Comparison of ENCODE assay signal across 8 mouse cellular contexts in the genomic region with DNA sequence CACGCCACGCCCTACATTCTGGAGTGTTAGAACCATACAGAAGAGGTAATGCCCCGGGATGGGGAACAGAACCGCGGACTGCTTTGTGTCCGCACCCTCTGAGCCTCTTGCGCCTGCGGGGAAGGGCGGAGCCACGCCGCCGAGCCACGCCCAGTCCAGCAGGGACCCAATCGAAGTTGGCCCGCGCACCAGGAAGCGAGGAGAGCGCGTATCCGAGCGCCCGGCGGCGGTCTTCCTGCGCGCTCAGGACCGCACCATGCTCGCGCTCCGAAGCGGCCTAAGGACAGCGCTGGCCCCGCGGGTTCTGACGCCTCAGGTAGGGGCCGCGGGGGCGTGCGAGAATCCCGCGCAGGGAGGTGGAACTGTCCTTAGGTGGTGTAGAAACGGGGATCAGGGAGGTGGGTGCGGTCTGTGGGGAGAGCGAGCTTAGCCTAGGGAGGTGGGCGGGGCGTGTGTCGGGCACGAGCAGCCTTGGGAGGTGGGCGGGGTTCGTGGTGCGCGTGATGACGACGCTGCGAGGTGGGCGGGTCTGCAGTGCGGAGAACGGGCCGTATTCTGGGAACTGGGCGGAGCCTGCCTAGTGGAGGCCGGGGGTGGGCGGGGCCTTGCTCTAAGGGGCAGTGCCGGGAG. TPM values are rescaled to one million over a fixed set of nuclear protein-coding genes. Genes with fewer than 3 reads are reported as not detected.
DNase-seq lines count a peak whose midpoint lies in the region; ATAC-seq lines count a peak whose summit lies in the region.

TSS of gene Nipsnap3b (plus strand) at position 149 of the 630 bp plus-strand sequence.

- peak within 1 kb of the TSS; percentile 72 to 86 for H3K27ac ChIP-seq in heart, embryonic 14.5 days (replicated peaks in 1 of 2; ENCODE audit: control insufficient read depth in 1 of 2, insufficient read depth in 1 of 2, low read depth in 2 of 2, low read length in 2 of 2)
- peak within 1 kb of the TSS; percentile 82 for H3K27ac ChIP-seq in liver, embryonic 13.5 days
- peak within 1 kb of the TSS; percentile 79 for H3K27ac ChIP-seq in stomach, embryonic 16.5 days (ENCODE audit: low read length)

- DNase-seq in c-Kit-negative CD71-positive TER-119-positive erythroid progenitor cells, embryonic 14.5 days (ENCODE audit: low read depth, low spot score): peak; percentile 88
- DNase-seq in fibroblast of lung, adult 2 months (ENCODE audit: low read depth): peak; percentile 90
- peak; percentile 98 for DNase-seq in kidney, postnatal 14 days
- peak; percentile 94 for DNase-seq in liver, embryonic 13.5 days
- DNase-seq in neural tube, embryonic 10.5 days (ENCODE audit: extremely low spot score, low spot score): peak; percentile 96

- H3K4me1 ChIP-seq in heart, embryonic 14.5 days (ENCODE audit: control insufficient read depth in 2 of 2, insufficient read depth in 2 of 2, low read length in 2 of 2): peaks cover 2% of the 10 kb centered on the region in 2 experiments; a peak in 2 of 4 replicates
- peaks cover 11% of the 10 kb centered on the region for H3K4me1 ChIP-seq in liver, embryonic 13.5 days (replicated peaks)
- peaks cover 6% of the 10 kb centered on the region; the same call in 1 of the 2 replicates for H3K4me1 ChIP-seq in stomach, embryonic 16.5 days (ENCODE audit: control insufficient read depth, insufficient read depth, low read length)

- no peaks in the 10 kb centered on the region for H3K27me3 ChIP-seq in heart, embryonic 14.5 days (ENCODE audit: control insufficient read depth, insufficient read depth, low read length)
- no peaks in the 10 kb centered on the region for H3K27me3 ChIP-seq in liver, embryonic 13.5 days
- no peaks in the 10 kb centered on the region for H3K27me3 ChIP-seq in stomach, embryonic 16.5 days (ENCODE audit: control insufficient read depth, insufficient read depth, low read length)

- peak within 1 kb of the TSS; percentile 74 for H3K4me2 ChIP-seq in heart, embryonic 14.5 days (ENCODE audit: low read length)
- peak within 1 kb of the TSS; percentile 80 for H3K4me2 ChIP-seq in liver, embryonic 13.5 days
- H3K4me2 ChIP-seq in stomach, embryonic 16.5 days (ENCODE audit: low read depth, low read length): peak within 1 kb of the TSS; percentile 61

- peaks cover 4% of the 10 kb centered on the region for H3K9me3 ChIP-seq in heart, embryonic 14.5 days (ENCODE audit: control insufficient read depth, low read length)
- H3K9me3 ChIP-seq in liver, embryonic 13.5 days (replicated peaks): no peaks in the 10 kb centered on the region
- H3K9me3 ChIP-seq in stomach, embryonic 16.5 days (replicated peaks; ENCODE audit: control insufficient read depth, low read length): peaks cover 5% of the 10 kb centered on the region; the same call in 1 of the 2 replicates

- 1% methylated on average over 63 of the region's 63 CpGs for WGBS in heart, embryonic 14.5 days
- under 1% methylated on average over 63 of the region's 63 CpGs for WGBS in liver, embryonic 13.5 days (ENCODE audit: insufficient replicate concordance)
- under 1% methylated on average over 63 of the region's 63 CpGs for WGBS in stomach, embryonic 16.5 days

- peak within 1 kb of the TSS; percentile 81 for H3K9ac ChIP-seq in heart, embryonic 14.5 days (ENCODE audit: low read length)
- H3K9ac ChIP-seq in liver, embryonic 13.5 days: peak within 1 kb of the TSS; percentile 79
- peak within 1 kb of the TSS; percentile 89 for H3K9ac ChIP-seq in stomach, embryonic 16.5 days (ENCODE audit: low read length)

- H3K36me3 ChIP-seq in heart, embryonic 14.5 days (ENCODE audit: control insufficient read depth, insufficient read depth, low read length): peaks cover 18% of the 10 kb centered on the region
- H3K36me3 ChIP-seq in liver, embryonic 13.5 days: peaks cover 17% of the 10 kb centered on the region
- peaks cover 13% of the 10 kb centered on the region for H3K36me3 ChIP-seq in stomach, embryonic 16.5 days (ENCODE audit: control insufficient read depth, insufficient read depth, low read length)

- H3K4me3 ChIP-seq in heart, embryonic 14.5 days (ENCODE audit: control insufficient read depth in 1 of 2, insufficient read depth in 1 of 2, low read depth in 1 of 2, low read length in 2 of 2): peak within 1 kb of the TSS; percentile 81 to 85
- peak within 1 kb of the TSS; percentile 79 for H3K4me3 ChIP-seq in liver, embryonic 13.5 days (replicated peaks)
- H3K4me3 ChIP-seq in stomach, embryonic 16.5 days (replicated peaks; ENCODE audit: low read length): peak within 1 kb of the TSS; percentile 77

- ATAC-seq in CD4-positive, CD25-positive, alpha-beta regulatory T cell, adult 4 months: peak; percentile 91
- peak; percentile 98 for ATAC-seq in heart, embryonic 14.5 days (ENCODE audit: insufficient number of reproducible peaks, insufficient read depth, low FRiP score, low read depth)
- peak; percentile 95 for ATAC-seq in liver, embryonic 13.5 days (ENCODE audit: low read depth)
- peak; percentile 98 for ATAC-seq in stomach, embryonic 16.5 days (ENCODE audit: insufficient read depth, low FRiP score)

RNA-seq across cellular contexts. Expression of gene Nipsnap3b, which starts in this region (rescaled TPM):
- 10 to 100 TPM; 72.0 to 87.5 TPM for polyA plus RNA-seq in CD4-positive, CD25-positive, alpha-beta regulatory T cell, adult 4 months (2017; shearing (Covaris generic))
- polyA plus RNA-seq in heart, embryonic 14.5 days (2014; fragmentation: Nextera tagmentation; extraction: Ambion mirVana): 79.8 and 84.1 TPM in 2 replicates
- polyA plus RNA-seq in liver, embryonic 13.5 days (2015; fragmentation: Nextera tagmentation; extraction: Ambion mirVana): 42.7 and 47.8 TPM in 2 replicates
- 86.9 and 93.0 TPM in 2 replicates for polyA plus RNA-seq in stomach, embryonic 16.5 days (2015; fragmentation: Nextera tagmentation; extraction: Ambion mirVana)

Comparison
In these comparisons a context has a peak if more than half of its experiments do, and no peak if none do; other contexts are left out.
1. Peak in every context shown above with its lines: DNase-seq, ATAC-seq, H3K4me3 ChIP-seq and H3K27ac ChIP-seq.